Mouse (Mus musculus) adrenal gland, postnatal 36 days (tissue): ENCODE data around the gene Aup1. TPM values are rescaled to one million over a fixed set of nuclear protein-coding genes. Genes with fewer than 3 reads are reported as not detected.

Source experiments
- DNase-seq, 2 experiments: peaks; one replicate each; pipeline ENCODE4 v3.0.0; 2021; ENCODE audit warnings: mixed read lengths in 1 of 2
- long read RNA-seq, 2 experiments: library from polyadenylated mRNA; stranded (forward); transcript quantifications; one replicate each; pipeline ENCODE4 v2.0.0; 2021; ENCODE audit warnings: borderline sequencing depth in 2 of 2
- total RNA-seq, 2 experiments: library from RNA; stranded (reverse); gene quantifications; 2 replicates each; pipeline ENCODE4 v1.2.3; 2021

Aup1 gene
- 100 to 1,000 TPM; 173 to 185 TPM for total RNA-seq
- long read RNA-seq, experiment 1, transcript Aup1-205 (3 exons, 545 nt), result minor isoform, 24 of 162 reads
- long read RNA-seq, experiment 1, transcript Aup1-201 (12 exons, 1,769 nt), result major isoform, 108 of 162 reads
- long read RNA-seq, experiment 1, transcript Aup1-213 (1 exons, 456 nt), result minor isoform, 6 of 162 reads
- long read RNA-seq, experiment 1, partial matches to known transcripts, result 5 of 162 reads
- long read RNA-seq, experiment 1, other reads (novel, unspliced or antisense), result 14 of 162 reads
- long read RNA-seq, experiment 2, transcript Aup1-201 (12 exons, 1,769 nt), result major isoform, 56 of 79 reads
- long read RNA-seq, experiment 2, partial matches to known transcripts, result 3 of 79 reads
- long read RNA-seq, experiment 2, other reads (novel, unspliced or antisense), result 14 of 79 reads

DNA sequence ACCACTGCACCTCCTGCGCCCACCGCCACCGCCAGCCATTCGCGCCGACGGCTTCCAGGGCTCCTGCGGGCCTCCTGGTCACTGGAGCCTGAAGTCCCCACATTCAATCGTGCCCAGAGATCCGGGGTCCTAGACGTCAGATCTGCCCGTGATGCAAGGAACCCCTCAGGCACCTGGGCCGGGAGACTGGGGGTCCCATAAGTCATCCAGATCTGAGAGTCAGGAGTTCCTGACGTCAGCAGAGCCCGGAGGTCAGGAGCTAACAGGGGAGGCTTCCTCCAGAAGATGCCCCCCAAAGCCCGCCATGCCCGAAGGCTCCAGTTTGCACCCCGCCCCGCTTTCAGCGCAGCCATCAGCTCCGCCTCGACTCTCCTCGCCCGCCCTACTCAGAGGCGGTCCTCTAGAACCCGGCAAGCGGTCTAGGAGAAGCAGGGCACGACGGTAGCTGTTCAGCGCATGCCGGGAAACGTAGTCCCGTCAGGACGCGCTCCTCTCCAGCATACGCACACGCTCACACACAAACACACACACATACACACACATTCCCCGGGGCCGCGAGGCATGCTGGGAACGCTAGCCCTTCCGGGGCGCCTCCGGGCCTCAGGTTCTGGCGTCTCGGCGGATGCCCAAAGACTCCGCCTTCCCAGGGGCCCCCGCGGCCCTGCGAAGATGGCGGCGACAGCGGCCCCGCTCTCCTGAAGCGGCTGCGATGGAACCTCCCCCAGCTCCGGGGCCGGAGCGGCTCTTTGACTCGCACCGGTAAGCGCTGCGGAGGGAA lies at the start of gene Aup1:
Gene Aup1, plus strand, starts transcription at position 448 of the 778 bp plus-strand sequence.
- peak; percentile 98 for DNase-seq

DNA sequence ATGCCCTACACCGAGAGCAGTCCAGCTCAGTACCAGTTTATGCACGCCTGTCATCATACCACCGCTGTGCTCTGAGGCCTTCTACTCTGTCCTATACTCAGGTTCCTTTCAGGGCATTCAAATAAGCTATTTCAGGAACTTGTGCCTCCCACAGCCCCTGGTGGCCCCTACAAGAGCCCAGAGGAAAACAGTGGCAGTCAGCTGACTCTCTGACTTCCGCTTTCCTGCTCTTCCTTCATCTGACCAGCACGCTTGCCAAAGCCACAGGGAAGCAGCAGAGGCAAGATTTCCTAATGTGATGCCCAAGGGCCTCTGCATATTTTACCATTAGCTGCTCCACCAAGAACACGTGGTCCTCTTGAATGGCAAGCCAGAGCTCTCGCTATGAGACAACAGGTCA lies 49.4 kb upstream of the Aup1 start:
- peak; percentile 22 to 36 for DNase-seq

DNA sequence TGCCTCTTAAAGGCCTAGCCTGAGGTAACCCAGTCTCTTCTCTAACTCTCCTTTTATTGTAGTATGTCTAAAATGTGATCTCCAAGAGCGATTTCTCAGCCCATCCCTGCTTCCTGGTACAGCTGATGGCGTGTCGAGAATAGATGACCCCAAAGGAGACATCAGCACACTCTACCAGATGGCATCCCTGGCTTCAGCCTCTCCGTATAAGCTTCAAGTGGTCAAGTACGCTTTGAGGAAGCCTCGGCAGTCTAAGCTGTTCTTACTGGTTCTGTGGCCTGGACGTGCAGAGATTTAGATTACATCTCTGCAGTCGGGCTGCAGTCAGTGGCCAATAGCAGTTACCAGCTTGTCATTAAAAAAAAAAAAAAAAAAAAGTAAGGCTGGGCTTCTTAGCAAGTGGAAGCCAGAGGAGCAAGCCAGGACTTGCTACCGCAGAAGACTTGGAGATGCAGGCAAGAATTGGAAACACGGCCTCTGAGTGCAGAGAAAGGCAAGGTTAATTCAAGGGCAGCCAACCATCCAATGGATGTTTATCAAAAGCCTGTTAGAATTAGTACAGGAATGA lies 48.8 kb upstream of the Aup1 start:
- DNase-seq, result no peak

DNA sequence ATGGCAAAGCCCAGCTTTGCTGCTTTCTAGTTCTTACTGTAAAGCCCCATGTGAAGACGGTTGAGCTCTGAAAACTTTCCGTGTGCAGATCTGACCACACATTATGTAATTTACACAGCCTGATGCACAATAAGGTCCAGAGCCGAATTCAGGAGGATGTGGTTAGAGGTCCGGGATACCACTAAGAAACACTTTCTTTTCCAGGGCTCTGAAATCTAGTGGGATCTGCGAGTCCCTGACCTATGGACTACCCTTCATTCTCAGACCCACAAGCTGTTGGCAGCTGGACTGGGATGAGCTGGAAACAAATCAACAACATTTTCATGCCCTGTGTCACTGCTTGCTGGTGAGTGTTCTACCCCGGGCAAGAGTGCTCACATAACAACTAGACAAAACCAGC lies 48.2 kb upstream of the Aup1 start:
- DNase-seq, result no peak

DNA sequence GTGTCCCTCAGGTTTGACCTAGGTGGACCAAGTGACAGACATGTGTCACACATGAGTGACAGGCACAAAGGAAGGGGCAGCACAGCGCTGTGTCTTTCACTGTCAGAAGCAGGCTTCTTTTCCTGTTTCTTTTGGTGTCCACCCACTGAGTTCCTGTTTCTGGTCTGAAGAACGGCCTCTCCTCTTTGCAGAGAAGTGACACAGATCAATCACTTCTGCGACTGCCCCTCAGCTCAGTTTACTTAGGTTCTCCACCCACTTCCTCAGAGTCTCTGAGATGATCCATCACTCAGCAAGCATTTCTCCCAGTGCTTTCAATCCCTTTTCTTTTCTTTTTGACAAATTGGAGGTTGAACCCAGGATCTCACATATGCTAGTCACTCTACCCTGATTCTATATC lies 45.7 kb upstream of the Aup1 start:
- DNase-seq, result no peak

DNA sequence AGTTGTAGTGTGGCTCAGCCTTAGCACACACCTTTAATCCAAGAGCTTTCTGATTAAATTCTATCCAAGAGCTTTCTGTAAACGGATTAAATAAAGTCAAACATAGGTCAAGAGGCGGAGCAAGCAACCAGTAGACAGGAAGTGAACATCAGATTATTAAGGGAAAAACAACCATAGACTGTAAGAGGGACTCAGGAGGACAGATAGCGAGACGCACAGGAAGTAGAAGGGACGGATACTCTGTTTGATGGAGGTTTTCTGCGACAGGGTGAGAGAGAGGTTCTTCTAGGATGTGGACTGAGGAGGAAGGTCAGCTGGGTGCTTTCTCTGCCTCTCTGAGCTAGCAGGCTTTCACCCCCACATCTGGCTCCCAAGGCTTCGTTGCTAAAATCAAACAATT lies 44.3 kb upstream of the Aup1 start:
- DNase-seq, result no peak

DNA sequence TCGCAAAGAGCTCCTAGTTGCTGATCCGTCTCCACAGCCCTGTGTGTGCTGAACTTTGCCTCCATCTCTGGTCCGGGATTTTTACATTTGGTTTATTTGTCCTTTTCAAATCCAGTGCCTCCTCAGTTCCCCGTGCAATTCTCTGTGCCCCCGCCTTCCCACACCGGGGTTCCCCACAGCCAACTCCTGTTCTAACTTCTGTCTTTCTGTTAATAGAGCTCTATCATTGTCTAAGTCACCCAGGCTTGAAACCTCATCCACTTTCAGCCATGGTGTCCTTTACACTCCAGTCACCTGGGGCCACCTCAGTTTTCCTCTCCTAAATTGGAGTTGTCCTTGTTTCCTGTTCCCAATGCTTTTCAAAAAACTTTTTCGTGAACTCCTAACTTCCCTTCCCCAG lies 43.1 kb upstream of the Aup1 start:
- no peak for DNase-seq

DNA sequence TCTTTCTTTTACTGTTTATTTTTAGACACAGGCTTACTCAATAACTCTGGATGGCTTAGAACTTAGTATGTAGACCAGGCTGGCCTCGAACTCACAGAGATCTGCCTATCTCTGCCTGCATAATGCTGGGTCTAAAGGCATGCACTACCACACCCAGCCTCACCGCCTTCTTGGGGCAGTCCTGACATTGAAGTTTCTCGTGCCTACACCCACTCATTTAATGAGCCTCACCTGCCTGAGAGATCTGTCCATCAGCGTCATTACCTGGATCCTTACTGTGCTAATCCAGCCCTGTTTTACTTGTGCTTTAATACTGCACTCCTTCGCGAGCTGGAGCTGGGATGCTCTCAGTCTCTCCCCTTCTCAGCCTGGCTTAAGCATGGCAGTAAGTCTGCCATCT lies 42.6 kb upstream of the Aup1 start:
- DNase-seq, result no peak

DNA sequence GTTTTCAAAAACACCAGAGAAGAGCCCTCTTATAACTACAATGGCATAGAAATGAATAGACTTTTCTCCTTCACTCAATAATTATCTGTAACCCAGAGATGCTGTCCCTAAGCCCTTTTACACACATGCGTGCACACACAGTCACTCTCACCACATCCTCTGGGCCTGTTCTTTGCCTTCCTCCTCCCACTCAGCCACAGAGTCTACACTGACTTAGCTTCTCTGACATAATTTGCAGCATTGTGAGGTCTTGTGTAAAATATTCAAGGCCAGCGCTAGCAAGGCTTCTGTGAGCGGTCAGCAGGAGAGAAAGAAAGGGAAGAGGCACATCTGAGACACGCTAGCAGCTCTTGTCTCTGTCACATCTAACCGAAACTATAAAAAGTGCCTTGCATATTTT lies 40.9 kb upstream of the Aup1 start:
- peak; percentile 26 to 42 for DNase-seq

DNA sequence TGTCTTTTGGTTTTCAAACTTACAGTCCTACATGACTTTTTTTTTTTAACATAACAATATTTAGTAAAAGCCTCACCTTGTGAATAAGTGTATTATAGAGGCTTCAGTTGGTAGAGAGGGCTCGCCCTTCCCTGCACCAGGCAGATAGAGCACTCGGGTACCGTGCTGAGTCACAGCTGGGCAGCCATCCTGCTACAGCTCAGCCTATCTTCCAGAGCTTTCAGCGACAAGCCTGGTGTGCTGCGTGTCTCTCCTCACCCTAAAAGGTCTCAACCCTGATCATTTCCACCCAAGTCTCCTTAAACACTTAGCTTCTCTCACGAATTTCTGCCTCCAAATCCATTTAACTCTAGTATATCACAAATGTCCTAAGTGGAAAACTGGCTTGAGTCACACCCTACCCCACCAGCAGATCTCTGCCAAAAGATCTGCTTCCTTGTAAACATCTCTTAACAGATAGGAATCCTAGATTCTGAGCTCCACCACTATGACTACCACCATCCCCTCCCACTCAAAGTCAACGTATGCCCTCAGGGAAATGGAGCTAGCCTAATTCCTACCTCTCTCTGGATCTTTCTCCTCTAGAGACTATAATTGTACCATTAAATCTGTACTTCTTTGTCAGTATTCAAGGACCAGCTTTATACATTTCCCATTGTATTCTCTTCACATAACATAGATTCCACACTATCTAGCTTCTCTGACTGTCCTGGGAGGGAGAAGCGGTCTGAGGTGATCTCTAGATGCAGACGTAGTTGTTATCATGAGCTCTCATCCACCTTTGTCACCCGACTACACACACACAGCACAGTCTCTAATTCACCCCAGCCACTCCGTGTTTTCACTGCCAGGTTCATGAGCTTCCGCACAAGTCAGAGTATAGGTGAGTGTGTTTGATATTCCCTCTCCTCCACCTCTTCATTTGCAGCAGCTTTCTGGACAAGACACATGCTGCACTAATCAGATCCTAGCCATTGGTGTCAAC lies 39.5 kb upstream of the Aup1 start:
- DNase-seq, result peak; percentile 60 to 67

DNA sequence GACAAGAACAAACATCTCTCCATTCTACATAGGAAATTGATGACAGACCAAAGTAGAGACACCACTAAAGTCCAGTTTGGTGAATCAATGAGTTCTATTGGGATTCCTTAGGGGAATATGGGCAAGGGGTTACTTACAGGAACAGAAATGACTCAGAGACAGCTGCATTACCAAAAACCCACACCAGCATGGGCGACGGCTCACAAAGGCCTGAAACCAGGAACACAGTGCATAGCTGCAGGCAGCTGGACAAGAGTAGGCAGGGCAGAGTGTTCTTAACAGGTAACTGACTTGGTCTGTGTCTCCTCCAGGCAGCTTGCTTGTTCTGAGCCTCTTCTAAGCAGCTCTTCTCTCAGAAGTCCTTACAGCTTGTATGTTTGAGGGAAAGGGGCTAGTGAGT lies 38.6 kb upstream of the Aup1 start:
- no peak for DNase-seq

DNA sequence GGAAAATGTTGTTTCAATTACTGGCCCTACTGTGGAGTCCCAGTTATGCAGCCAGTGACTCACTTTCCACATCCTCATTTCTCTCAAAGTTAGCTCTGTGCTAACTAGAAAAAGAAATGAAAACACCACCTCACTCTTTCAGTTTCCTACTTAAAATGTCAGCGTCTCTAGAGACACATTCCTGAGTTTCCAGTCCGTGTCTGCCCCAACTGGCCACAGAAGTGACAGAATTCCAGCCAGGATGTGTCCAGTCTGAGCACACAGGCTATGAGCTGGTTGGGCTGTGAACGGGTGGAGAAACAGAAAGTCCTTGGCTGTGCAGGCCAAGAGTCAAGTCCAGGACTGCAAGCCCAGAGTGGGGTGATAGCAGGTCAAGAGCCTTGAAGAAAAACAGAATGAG lies 37.1 kb upstream of the Aup1 start:
- DNase-seq, result peak; percentile 35 to 37

DNA sequence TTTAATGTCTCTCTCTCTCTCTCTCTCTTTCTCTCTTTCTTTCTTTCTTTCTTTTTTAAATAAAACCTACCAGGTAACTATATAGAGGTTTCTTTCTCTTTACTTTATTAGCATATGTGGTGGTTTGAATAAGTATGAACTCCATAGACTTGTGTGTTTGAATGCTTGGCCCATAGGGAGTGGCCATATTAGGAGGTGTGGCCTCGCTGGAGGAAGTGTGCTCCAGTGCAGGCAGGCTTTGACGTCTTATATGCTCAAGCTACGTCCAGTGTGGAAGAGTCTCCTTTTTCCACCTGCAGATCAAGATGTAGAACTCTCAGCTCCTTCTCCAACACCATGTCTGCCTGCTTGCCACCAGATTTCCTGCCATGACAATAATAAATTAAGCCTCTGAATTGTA lies 35.3 kb upstream of the Aup1 start:
- DNase-seq, result no peak

DNA sequence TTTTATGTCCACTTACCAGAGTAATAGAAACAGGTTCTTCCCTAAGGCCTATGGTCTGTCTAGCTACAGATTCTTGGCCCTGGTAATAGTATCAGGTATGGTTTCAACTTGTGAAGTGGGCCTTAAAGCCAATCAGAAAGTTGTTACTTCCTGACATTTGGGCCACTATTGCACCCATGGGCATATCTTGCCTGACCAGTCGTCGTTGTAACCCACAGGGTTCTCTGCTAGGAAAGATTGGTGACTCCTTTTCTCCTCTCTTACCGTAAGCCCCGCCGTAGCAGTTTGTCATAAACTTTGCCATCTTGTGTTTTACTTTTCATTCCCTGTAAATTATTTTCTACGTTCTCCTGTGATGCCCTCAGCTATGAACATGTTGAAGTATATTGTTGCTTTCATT lies 34.2 kb upstream of the Aup1 start:
- DNase-seq, result no peak

DNA sequence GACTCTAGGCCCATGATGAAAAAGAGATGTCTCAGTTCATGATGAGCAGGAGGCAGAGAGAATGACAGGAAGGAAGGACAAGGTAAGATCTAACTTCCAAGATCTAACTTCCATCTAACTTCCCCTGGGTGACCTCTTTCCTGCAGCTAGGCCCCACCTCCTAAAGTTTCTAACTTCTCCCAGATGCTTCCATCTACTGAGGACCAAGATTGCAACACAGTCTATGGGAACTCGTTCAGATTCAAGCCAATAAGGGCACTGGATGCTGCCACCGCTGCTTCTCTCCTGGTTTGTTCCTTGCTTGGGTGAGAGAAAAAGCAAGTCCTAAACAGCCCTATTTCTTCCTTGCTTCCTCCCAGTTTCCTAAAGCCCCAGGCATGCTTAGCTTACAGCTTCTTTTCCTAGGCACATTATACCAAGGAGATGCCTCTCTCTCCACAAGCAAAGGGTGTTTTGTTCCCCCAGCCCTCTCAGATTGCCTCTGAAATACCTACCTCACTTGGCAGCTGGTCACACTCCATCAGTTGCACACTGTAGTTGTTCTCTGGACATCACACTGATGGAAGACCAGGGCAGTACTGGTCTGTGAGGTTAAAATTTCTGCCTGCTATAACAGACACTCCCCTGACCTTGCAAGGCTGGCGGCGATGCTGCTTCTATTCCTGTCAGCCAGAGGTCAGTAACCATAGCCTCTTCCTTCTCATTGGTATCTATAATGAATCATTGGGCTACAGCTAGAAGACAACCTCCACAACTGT lies 33.3 kb upstream of the Aup1 start:
- DNase-seq, result no peak

DNA sequence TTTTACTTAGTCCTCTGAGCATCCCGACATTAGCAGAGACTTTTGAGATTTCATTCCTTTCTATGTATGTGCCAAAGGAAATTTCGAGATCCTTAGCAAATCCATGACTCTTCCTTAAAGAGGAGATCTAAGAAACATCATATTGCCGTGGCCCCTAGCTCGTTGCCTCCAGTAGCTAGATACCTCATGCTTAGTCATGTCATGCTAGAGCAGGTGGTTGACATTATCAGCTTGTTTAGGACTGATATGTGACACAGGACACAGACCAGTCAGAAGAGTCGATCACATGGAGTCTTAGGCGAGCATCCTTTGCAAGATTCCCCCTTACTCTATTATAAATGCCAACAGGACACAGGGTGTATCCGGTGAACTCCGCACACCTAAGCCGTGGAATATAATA lies 31.3 kb upstream of the Aup1 start:
- no peak for DNase-seq

DNA sequence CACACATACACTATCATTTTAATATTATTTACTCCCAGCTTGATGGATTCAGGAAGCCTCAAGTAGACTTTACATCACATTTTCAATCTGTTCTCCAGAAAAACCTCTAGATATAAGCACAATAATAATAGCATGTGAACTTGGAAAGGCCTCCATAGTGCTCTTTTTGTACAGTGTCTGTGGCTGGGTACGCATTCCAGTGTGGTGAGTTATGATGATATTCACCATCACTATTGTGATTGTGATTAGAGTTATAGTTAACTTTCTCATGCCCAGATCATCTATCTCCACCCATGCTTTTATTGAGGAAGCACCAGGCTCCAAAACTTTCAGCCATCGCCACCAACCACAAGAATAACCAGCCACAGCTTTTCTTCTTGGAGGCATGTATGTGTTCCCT lies 30.5 kb upstream of the Aup1 start:
- no peak for DNase-seq

DNA sequence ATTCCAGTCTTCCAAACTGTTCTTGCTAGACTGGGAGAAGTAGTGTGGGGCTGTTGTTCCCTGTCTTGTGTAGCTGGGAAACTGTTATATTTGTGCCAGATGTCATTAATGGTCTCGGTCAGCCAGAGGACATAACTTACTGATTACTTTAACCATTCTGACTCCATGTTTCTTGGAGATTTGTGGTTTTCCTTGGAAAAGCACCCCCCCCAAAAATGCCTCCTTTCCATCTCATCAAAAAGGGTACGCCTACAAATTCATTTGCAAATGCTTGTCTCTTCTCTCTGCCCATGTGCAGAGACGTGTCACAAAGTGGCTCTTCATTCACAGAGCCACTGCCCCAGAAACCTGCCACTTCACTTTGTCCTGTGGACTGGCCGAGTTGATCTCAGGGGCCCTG lies 29.9 kb upstream of the Aup1 start:
- no peak for DNase-seq

DNA sequence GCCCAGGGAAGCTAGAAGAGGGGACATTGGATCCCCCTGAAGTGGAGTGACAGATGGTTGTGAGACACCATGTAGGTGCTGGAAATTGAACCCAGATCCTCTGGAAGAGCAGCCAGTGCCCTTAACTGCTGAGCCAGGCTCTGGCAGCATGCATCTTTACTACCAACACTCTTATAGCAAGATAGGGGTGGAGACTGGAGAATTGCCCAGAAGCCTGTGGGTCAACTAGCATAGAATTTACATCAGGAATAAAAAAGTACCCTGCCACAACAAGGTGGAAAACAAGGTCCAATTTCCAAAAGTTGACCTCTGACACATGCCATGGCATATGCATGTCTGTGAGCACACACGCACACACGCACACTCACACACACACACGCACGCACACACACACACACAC lies 29.1 kb upstream of the Aup1 start:
- DNase-seq, result no peak

DNA sequence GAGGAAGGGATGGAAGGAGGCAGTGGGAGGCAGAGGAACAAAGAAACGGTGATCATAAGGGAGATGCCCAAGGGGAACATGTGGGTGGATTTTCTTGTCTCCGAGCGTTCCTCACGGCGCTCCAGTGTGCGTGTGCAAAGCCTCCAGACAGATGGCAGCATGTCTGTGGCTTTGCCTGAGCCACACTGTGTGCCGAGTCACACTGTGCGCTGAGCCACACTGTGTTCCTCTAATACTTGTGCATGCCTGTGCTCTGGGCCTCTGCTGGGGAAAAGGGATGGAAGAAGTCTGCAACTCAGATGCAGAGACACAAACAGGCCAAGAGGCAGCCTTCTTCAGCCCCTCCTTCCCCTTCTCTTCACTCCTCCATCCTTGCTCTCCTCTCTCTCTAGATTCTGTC lies 27.0 kb upstream of the Aup1 start:
- DNase-seq, result no peak

DNA sequence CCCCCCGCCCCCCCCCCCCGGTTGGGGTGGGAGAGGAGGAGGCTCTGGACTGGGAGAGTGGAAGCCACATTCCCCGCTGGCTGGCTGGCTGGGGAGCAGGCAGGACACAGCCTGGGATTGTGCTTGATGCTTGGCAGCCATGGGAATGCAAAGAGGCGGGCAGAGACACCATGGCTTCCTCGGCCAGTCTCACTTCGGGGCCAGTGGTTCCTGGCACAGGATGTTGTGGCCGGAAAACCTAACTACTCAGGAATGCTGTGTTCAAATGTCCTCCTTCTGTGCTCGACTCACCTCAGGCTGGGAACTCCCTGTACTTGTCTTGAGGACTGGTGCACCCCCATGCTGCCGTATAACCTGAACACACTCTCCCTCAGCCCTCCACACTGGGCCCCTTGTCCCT lies 26.6 kb upstream of the Aup1 start:
- no peak for DNase-seq
